Mouse (Mus musculus) layer of hippocampus, adult 2 months (tissue): Measurements from ENCODE around the gene Cdk19. TPM values are rescaled to one million over a fixed set of nuclear protein-coding genes. Genes with fewer than 3 reads are reported as not detected.
A peak's percentile ranks its signal among the peaks of the same experiment; 100 is the strongest.

Experiments used
- DNase-seq, 2 experiments: peaks; one replicate each; pipeline ENCODE4 v3.0.0; 2022; ENCODE audit warnings: low spot score in 2 of 2
- H3K27ac ChIP-seq: fragments of 200-600 bp; 2 replicates; pipeline ENCODE4 v1.8.1; 2022
- H3K4me3 ChIP-seq: fragments of 200-600 bp; 2 replicates; pipeline ENCODE4 v1.8.1; 2022; ENCODE audit warnings: mild to moderate bottlenecking
- CTCF ChIP-seq: fragments of 200-600 bp; conservative IDR thresholded peaks from 2 replicates; pipeline ENCODE4 v1.8.1; 2022; ENCODE audit warnings: antibody characterized with exemption, mild to moderate bottlenecking, moderate library complexity
- total RNA-seq, 2 experiments: library from RNA; stranded (reverse); gene quantifications; 2 replicates each; pipeline ENCODE4 v1.2.3; 2021

Cdk19 gene
- total RNA-seq, 2 experiments from 2014 or later, result 34.4 to 34.6 TPM

- TF ChIP-seq CTCF, result no peak
- no peak for DNase-seq
- peak overlapping the region; percentile 90 for H3K27ac ChIP-seq
- H3K4me3 ChIP-seq, result no peak overlapping the region
Measured at GRCm38 (mm10) chr10:40443371-40443770, 104.0 kb downstream of the Cdk19 start.

- TF ChIP-seq CTCF, result no peak
- Histone ChIP-seq H3K27ac (peak overlapping the region; percentile 90), H3K4me3 (no peak overlapping the region)
- no peak for DNase-seq
Measured at GRCm38 (mm10) chr10:40443806-40444357, 104.5 kb downstream of the Cdk19 start.

- no peak for TF ChIP-seq CTCF
- DNase-seq, result no peak
- Histone ChIP-seq H3K27ac (peak overlapping the region; percentile 90), H3K4me3 (no peak overlapping the region)
Measured at GRCm38 (mm10) chr10:40444586-40444985, 105.2 kb downstream of the Cdk19 start.

DNA sequence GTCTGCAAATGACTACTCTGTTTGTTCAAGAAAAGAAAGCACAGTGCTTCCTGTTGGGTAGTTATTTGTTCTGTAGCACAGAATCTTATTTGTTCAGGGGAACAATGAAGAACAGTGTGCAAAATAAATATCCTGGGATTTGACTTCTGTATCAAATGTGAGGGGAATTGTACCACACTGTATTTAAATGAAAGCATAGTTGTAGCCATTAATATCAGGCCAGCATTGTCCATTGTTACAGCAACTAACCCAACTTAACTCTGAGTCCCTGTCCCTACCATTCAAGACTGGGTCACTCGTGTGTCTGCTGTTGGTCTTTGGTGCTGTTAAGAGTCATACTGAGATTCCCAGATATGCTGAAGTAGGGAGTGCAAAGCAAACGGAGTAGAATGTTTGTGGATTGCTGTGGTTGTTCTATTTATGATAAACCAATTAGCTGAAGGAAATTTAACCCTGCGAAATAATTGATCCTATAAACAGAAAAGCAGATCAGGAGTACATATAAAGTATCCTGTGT lies 106.8 kb downstream of the Cdk19 start:
- no peak for TF ChIP-seq CTCF
- peak in 1 of 2 experiments; percentile 18 for DNase-seq
- peak overlapping the region; percentile 8; the same call in 1 of the 2 replicates for H3K4me3 ChIP-seq
- peak overlapping the region; percentile 90 for H3K27ac ChIP-seq

- no peak for TF ChIP-seq CTCF
- DNase-seq, result peak; percentile 32 to 49
- Histone ChIP-seq H3K4me3 (peak overlapping the region; percentile 8; the same call in 1 of the 2 replicates), H3K27ac (peak overlapping the region; percentile 90)
Measured at GRCm38 (mm10) chr10:40446630-40447029, 107.3 kb downstream of the Cdk19 start.

DNA sequence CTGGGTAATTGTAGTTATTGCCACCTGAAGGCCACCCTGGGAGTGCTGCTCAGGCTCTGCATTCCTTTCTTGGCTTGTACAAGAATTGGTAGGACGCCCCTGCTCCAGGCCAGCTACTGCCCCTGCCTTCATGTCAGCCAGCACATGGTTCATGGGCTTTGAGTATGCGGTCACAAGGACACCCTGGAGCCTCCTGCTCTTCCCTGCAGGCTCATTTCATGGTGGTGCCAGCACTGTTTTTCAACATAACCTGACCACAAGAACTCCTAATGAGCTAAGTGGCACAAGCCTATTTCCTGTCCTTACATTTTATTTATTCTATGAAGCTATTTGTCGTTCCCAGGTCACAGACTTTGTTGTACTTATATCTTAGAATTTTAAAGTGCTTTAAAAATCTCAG lies 107.9 kb downstream of the Cdk19 start:
- peak overlapping the region; percentile 90 for H3K27ac ChIP-seq
- no peak for TF ChIP-seq CTCF
- H3K4me3 ChIP-seq, result no peak overlapping the region
- no peak for DNase-seq

DNA sequence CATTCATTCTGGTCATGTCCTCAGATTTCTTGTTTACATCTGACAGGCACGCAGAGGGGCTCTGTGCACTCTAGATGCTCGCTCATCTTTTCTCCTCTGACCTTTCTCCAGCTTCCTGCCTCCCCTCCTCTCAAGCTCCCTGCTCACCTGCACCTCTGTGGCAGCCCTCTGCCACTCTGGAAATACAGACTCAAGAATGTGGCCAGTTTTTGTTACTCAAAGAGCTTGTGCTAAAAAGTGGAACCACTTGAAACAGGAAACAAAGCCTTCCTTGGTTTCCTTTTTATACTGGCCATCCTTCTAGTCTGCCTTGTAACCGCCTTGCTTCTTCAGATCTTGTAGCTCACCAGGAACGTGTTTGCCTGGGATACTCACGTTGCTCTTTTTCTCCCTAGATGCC lies 108.6 kb downstream of the Cdk19 start:
- H3K4me3 ChIP-seq, result no peak overlapping the region
- TF ChIP-seq CTCF, result no peak
- H3K27ac ChIP-seq, result peak overlapping the region; percentile 90
- DNase-seq, result no peak

DNA sequence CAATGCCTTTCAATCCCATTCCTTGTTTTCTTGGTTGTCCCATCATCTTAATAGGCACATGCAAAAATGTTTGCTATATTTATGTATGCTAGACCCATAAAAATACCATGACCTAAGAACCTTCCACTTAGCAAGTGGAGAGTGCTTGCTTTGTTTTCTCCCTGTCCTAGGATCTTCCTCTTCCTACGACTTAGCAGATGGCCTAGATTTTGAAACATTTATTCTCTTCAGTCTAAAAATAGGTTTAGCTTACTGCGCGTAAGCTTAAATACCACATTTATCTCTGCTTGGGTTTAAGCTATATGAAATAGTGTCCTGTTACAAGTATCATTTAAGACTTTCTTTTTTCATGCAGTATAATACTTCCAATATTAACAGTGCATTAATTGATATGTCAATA lies 109.1 kb downstream of the Cdk19 start:
- peak overlapping the region; percentile 90 for H3K27ac ChIP-seq
- DNase-seq, result no peak
- TF ChIP-seq CTCF, result no peak
- no peak overlapping the region for H3K4me3 ChIP-seq

DNA sequence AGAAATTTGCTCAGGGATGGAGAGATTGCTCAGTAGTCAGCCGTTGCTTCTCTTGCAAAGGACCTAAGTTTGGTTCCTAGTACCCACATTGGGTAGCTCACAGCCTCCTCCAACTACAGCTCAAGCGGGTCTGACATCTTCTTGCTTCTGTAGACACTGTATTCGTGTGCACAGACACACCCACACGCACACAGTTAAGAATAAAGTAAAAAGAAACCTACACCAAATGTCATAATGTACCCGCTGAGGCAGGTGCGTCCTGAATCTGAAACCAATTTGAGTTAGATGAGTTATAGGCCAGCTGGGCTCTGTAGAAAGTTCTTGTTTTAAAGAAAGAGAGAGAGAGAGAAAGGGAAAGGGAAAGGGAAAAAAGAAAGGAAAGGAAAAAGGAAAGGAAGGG lies 110.2 kb downstream of the Cdk19 start:
- no peak for TF ChIP-seq CTCF
- no peak for DNase-seq
- peak overlapping the region; percentile 59; the same call in 1 of the 2 replicates for H3K27ac ChIP-seq
- no peak overlapping the region for H3K4me3 ChIP-seq

DNA sequence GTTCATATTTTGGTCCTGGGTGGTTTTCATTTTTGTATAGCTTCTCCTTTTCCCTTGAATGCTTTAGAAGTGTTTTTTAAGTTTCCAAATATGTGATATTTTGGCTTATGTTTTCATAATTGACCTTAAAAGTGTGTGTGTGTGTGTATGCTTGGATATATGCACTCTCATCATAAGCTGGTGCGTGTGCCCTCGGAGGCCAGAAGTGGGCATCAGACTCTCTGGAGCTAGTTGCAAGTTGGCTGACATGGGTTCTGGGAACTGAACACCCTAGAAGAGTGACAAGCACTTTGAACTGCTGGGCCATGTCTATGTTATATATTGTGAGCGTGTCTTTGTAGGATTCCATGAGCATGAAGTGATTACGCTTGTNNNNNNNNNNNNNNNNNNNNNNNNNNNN lies 110.8 kb downstream of the Cdk19 start:
- H3K4me3 ChIP-seq, result no peak overlapping the region
- TF ChIP-seq CTCF, result no peak
- peak overlapping the region; percentile 46 for H3K27ac ChIP-seq
- no peak for DNase-seq

- no peak for TF ChIP-seq CTCF
- DNase-seq, result no peak
- no peak overlapping the region for H3K4me3 ChIP-seq
- peak overlapping the region; percentile 55; the same call in 1 of the 2 replicates for H3K27ac ChIP-seq
Measured at GRCm38 (mm10) chr10:40457116-40457515, 117.8 kb downstream of the Cdk19 start.

- H3K27ac ChIP-seq, result no peak overlapping the region
- DNase-seq, result no peak
- no peak for TF ChIP-seq CTCF
- H3K4me3 ChIP-seq, result no peak overlapping the region
Measured at GRCm38 (mm10) chr10:40459141-40459540, 119.8 kb downstream of the Cdk19 start.

DNA sequence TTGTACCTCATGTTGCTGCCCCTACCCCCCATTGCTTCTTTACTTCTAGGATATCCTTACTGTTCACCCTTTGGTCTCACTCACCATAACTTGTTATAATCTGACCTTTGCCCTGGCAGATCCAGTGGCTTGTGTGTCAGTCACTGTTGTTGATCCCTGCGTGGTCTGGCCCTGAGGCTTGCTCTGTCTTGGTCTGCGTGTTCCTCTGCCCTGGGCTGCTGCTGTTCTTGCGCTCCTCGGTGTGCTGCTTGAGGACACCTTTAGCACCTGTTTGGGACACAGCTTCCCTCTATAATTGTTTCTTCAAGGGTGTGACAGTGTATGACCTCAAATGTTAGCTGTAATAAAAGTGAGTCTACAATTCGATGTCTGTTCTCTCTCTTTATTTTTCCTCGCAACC lies 122.0 kb downstream of the Cdk19 start:
- H3K4me3 ChIP-seq, result no peak overlapping the region
- no peak for DNase-seq
- no peak overlapping the region for H3K27ac ChIP-seq
- no peak for TF ChIP-seq CTCF

- Histone ChIP-seq H3K4me3 (no peak overlapping the region), H3K27ac (peak overlapping the region; percentile 55; the same call in 1 of the 2 replicates)
- no peak for TF ChIP-seq CTCF
- DNase-seq, result no peak
Measured at GRCm38 (mm10) chr10:40462257-40462656, 122.9 kb downstream of the Cdk19 start.
